Mouse (Mus musculus) kidney, postnatal 0 days (tissue): Measurements from ENCODE around the gene Slit2. TPM values are rescaled to one million over a fixed set of nuclear protein-coding genes. Genes with fewer than 3 reads are reported as not detected.
A peak's percentile ranks its signal among the peaks of the same experiment; 100 is the strongest.

ENCODE experiments used
- ATAC-seq: fragments of 200-750 bp; cut with Nextera tagmentation; replicated peaks from 2 replicates; pipeline ENCODE4 v1.8.0; 2017; ENCODE audit warnings: low read depth, moderate number of reproducible peaks, moderate TSS enrichment, moderate library complexity; ENCODE audit not compliant: low FRiP score
- DNase-seq: peaks from one replicate; pipeline ENCODE4 v3.0.0-alpha.2; 2016; ENCODE audit warnings: low spot score
- H3K27ac ChIP-seq: fragments of 300-500 bp; sonication (generic); 2 replicates; pipeline ENCODE4 v1.5.1; 2014; ENCODE audit warnings: mild to moderate bottlenecking
- H3K27me3 ChIP-seq: fragments of 300-500 bp; sonication (generic); 2 replicates; pipeline ENCODE4 v1.6.1; 2014; ENCODE audit warnings: low read length, mixed read lengths; ENCODE audit not compliant: insufficient read depth
- H3K36me3 ChIP-seq: fragments of 300-500 bp; sonication (generic); 2 replicates; pipeline ENCODE4 v1.6.1; 2014; ENCODE audit warnings: low read length, mixed read lengths; ENCODE audit not compliant: insufficient read depth
- H3K4me1 ChIP-seq: fragments of 300-500 bp; sonication (generic); replicated peaks from 2 replicates; pipeline ENCODE4 v1.6.1; 2014; ENCODE audit warnings: antibody characterized with exemption, low read length, mixed read lengths; ENCODE audit not compliant: insufficient read depth
- H3K4me2 ChIP-seq: fragments of 300-500 bp; sonication (generic); 2 replicates; pipeline ENCODE4 v1.6.1; 2014; ENCODE audit warnings: mild to moderate bottlenecking, low read length, moderate library complexity, mixed read lengths
- H3K4me3 ChIP-seq: fragments of 300-500 bp; sonication (generic); replicated peaks from 2 replicates; pipeline ENCODE4 v1.5.1; 2014; ENCODE audit warnings: low read depth, low read length
- H3K9ac ChIP-seq: fragments of 300-500 bp; sonication (generic); 2 replicates; pipeline ENCODE4 v1.6.1; 2014; ENCODE audit warnings: low read depth, low read length
- H3K9me3 ChIP-seq: fragments of 300-500 bp; sonication (generic); replicated peaks from 2 replicates; pipeline ENCODE4 v1.6.1; 2016; ENCODE audit warnings: low read length, inconsistent platforms, mixed read lengths
- CTCF ChIP-seq: IDR thresholded peaks from 2 replicates; pipeline ENCODE4 v1.5.1; 2016; ENCODE audit warnings: antibody characterized with exemption, low read depth, mild to moderate bottlenecking, moderate library complexity
- WGBS: fragments of 180-500 bp; shearing (Covaris S2); extraction: QIAGEN DNeasy Blood & Tissue Kit; methylation state at CpG from one replicate; pipeline ENCODE4 v1.1.7; 2014; 5-methylcytosine and 5-hydroxymethylcytosine counted together
- polyA plus RNA-seq: library from polyadenylated mRNA; unstranded; fragments of >200 nt; fragmentation: Nextera tagmentation; extraction: Ambion mirVana; gene quantifications from 2 replicates; pipeline ENCODE4 v1.2.1, GENCODE M21; 2015

The Slit2 gene
- polyA plus RNA-seq, 1 experiment from 2014 or later: 18.3 TPM

DNA sequence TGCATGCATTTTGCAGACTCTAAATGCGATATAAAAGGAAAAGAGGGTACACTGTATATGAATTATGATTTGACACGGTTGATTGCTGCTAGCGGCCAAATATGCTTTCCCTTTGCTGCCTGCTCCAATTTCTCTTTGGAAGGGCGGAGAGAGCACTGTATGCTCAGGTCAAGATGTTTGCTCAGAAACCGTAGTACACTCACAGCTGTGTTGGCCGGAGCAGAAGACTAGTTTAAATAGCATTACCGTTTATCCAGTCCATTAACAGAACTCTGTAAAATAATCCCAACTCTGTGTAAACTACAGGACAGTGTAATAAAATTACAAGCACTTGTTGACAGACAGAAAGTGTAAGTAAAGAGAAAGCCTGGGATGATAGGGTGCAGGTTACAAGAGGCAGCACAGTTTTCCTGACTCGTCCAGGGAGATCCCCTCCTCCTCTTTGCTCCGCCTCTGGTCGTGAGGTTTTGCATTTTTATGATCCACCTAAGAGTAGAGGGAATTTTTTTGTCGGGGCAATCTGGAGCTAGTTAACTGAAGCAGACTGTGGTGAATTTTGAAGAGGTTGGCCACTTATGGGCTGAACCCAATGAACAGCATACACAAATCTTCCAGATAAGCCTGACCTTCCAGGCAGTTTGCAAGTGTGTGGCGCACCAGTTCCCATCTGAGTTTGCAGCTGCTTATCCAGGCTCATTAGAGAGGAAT, 20.9 kb downstream of the Slit2 start:
- Histone ChIP-seq H3K36me3 (no peaks in the 10 kb centered on the region), H3K27me3 (no peaks in the 10 kb centered on the region), H3K9ac (no peak overlapping the region), H3K4me1 (0 out of 2 replicates have a peak, but pooled peaks cover 4% of the 10 kb centered on the region), H3K9me3 (no peaks in the 10 kb centered on the region), H3K4me2 (peak overlapping the region; percentile 28; the same call in 1 of the 2 replicates), H3K4me3 (no peak overlapping the region), H3K27ac (no peak overlapping the region)
- DNase-seq (peak; percentile 38), ATAC-seq (no peak)
- 26% methylated on average over 12 of the region's 12 CpGs for WGBS
- TF ChIP-seq CTCF: no peak

DNA sequence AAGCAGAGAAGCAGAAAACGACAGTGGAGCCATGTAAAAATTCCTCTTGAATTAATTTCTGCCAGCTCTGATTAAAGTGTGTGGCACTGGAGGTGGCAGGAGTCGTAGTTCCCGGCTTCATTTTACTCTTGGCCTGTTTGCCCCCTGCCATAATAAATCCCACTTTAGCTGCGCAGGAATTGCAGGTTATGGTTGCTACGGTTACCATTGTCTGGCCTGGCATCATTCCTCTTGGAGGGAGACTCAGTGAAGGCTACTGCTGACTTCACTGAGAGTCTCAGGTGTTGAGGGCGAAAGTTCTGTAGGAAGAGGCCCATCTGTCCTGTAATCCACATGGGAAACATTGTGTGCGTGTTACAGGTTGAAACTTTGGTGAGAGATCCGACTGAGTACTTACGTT, 22.6 kb downstream of the Slit2 start:
- TF ChIP-seq CTCF: no peak
- H3K27me3 ChIP-seq: no peaks in the 10 kb centered on the region
- no peak overlapping the region for H3K9ac ChIP-seq
- no peak overlapping the region for H3K4me2 ChIP-seq
- H3K27ac ChIP-seq: no peak overlapping the region
- H3K9me3 ChIP-seq: no peaks in the 10 kb centered on the region
- 0 out of 2 replicates have a peak, but pooled peaks cover 4% of the 10 kb centered on the region for H3K4me1 ChIP-seq
- ATAC-seq (no peak), DNase-seq (no peak)
- no peaks in the 10 kb centered on the region for H3K36me3 ChIP-seq
- WGBS: 54% methylated on average over 9 of the region's 9 CpGs
- H3K4me3 ChIP-seq: no peak overlapping the region

DNA sequence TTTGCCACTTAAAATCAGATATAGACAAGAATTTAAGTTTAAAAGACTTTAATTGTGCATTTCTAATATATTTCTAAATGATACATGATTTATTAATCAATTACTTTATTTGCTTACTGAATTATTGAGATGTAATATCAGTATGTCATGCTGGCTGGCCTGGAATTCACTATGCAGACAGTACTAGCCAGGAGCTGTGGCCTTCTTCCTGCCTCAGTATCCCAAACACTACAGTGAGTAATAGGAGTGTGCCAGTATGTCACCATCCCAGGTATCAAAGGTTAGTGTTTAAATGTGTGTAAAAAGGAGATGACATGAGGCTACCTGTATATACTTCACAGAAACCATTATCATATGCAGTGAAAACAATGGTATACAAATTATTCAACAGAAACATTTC, 23.1 kb downstream of the Slit2 start:
- no peak for ATAC-seq

DNA sequence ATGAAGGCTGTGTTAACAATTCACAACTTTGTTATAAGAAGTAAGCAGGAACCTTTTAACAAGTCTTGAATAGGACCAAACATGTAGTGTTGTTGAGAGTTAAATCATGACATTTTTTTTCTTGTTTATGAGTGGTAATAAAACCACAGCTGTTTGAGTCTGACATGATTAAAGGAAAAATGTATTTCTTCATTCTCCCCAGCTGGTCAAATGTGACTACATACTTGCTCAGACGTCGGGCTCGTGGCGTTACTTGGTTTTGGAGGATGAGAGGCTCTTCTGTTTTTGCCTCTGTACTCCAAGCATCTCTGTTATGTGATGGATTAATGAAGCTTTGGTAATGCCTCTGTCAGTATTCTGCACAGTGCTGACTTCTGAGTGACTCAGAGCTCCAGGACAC, 40.5 kb downstream of the Slit2 start:
- Histone ChIP-seq H3K4me1 (no peaks in the 10 kb centered on the region), H3K4me2 (no peak overlapping the region), H3K9ac (no peak overlapping the region), H3K27ac (no peak overlapping the region), H3K9me3 (no peaks in the 10 kb centered on the region), H3K4me3 (no peak overlapping the region), H3K36me3 (no peaks in the 10 kb centered on the region), H3K27me3 (no peaks in the 10 kb centered on the region)
- WGBS: 79% methylated on average over 4 of the region's 4 CpGs
- DNase-seq (peak; percentile 61), ATAC-seq (no peak)
- TF ChIP-seq CTCF: no peak

More for the DNA sequence above, 23.1 kb downstream of the Slit2 start:
- Histone ChIP-seq H3K36me3 (no peaks in the 10 kb centered on the region), H3K4me3 (no peak overlapping the region), H3K4me1 (0 out of 2 replicates have a peak, but pooled peaks cover 4% of the 10 kb centered on the region), H3K27ac (no peak overlapping the region), H3K9ac (no peak overlapping the region), H3K4me2 (no peak overlapping the region), H3K27me3 (no peaks in the 10 kb centered on the region), H3K9me3 (no peaks in the 10 kb centered on the region)
- no peak for DNase-seq
- no peak for TF ChIP-seq CTCF

DNA sequence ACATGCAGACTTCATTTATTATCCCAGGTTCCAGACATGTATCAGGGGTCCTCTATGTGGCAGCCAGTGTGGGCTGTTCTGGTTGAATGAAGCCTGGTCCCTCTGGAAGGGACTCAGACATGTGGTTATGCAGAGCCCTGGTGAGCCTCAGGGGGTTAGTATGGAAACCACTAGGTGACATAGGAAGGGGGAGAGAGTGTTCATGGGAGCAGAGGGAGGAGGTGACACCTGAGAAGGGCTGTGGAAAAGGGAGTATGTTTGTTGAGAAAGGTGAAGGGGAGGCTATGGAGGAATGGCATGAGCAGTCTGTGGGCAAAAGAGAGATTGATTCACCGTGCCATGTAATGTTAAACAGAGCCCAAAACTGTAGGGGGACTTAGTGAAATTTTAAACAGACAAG, 51.9 kb downstream of the Slit2 start:
- no peak overlapping the region for H3K9ac ChIP-seq
- WGBS: 27% methylated on average over 1 of the region's 1 CpGs
- no peaks in the 10 kb centered on the region for H3K36me3 ChIP-seq
- H3K4me3 ChIP-seq: no peak overlapping the region
- no peaks in the 10 kb centered on the region for H3K9me3 ChIP-seq
- no peak for TF ChIP-seq CTCF
- H3K4me1 ChIP-seq: no peaks in the 10 kb centered on the region
- DNase-seq: peak; percentile 84
- no peak overlapping the region for H3K4me2 ChIP-seq
- peak; percentile 87 for ATAC-seq
- H3K27ac ChIP-seq: no peak overlapping the region
- no peaks in the 10 kb centered on the region for H3K27me3 ChIP-seq

DNA sequence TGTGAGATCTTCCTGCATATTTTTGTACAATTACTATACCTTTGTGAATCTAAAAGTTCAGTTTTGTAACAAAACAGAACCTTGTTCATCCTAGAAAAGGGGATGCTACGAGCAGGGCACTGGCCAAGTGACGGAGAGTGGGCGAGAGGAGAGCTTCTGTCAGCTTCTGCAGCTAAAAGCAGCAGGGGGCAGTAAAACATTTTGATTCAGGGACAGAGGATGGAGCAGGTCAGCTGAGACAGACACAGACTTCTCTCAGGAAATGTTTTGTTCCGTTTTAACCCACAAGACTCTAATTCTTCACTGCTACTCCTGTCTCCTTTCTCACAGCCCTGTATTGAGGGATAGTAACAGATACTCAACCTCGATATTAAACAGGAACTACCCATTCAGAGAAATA, 55.1 kb downstream of the Slit2 start:
- Histone ChIP-seq H3K4me1 (no peaks in the 10 kb centered on the region), H3K9me3 (no peaks in the 10 kb centered on the region), H3K9ac (no peak overlapping the region), H3K36me3 (no peaks in the 10 kb centered on the region), H3K27ac (no peak overlapping the region), H3K27me3 (no peaks in the 10 kb centered on the region), H3K4me2 (no peak overlapping the region), H3K4me3 (no peak overlapping the region)
- WGBS: 28% methylated on average over 5 of the region's 5 CpGs
- ATAC-seq: peak; percentile 63; the same call in 1 of the 2 replicates
- DNase-seq: peak; percentile 76
- TF ChIP-seq CTCF: peak; percentile 72
